Mouse (Mus musculus): Measurements from ENCODE around the gene Stk10.

DNA sequence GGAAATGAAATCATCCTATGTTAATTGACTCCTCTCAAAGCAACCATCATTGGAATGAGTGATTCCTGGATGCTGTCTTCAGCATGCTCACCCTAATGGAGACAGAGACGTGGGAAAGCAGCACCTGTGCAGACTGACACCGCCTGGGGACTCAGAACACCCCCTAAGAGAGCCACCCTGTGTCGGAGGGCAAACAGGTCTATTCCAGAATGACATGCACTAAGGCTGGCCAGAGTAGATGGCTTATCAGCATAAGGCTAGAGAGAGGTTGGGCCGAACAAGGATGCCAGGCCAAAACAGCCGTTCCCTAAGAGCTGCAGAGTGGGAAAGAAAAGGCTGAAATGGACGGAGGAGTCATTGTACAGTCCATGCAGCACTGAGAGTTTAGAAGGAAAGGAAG lies 93.0 kb downstream of the Stk10 start:
- no peak for TF ChIP-seq CTCF (conservative IDR thresholded peaks at IDR 0.05; ENCODE audit: insufficient read depth, insufficient read length, low read depth, low read length)
- TF ChIP-seq POLR2A (IDR thresholded peaks at IDR 0.05; ENCODE audit: low read depth, low read length), result no peak
